Mouse (Mus musculus) intestine, embryonic 15.5 days (tissue): ENCODE measurements around the gene Btn1a1. TPM values are rescaled to one million over a fixed set of nuclear protein-coding genes. Genes with fewer than 3 reads are reported as not detected.

ENCODE experiments used
- polyA plus RNA-seq: library from polyadenylated mRNA; unstranded; fragments of >200 nt; fragmentation: Nextera tagmentation; extraction: Ambion mirVana; gene quantifications from 2 replicates; pipeline ENCODE4 v1.2.1, GENCODE M21; 2015

Btn1a1 gene
- polyA plus RNA-seq, 1 experiment from 2014 or later: 0.08 TPM

Other genes starting within 250 kb of the Btn1a1 start
- gene Vmn1r222, start 230.0 kb downstream of the Btn1a1 start, polyA plus RNA-seq: not detected in 2 replicates
- not detected in 2 replicates for gene Vmn1r223, start 218.8 kb downstream of the Btn1a1 start, polyA plus RNA-seq
- 34.5 and 40.5 TPM in 2 replicates for gene Zfp322a, start 96.7 kb downstream of the Btn1a1 start, polyA plus RNA-seq
- gene Abt1, start 42.0 kb downstream of the Btn1a1 start, polyA plus RNA-seq: 11.2 TPM in 2 replicates
- gene Btn2a2, start 23.0 kb upstream of the Btn1a1 start, polyA plus RNA-seq: 0.16 and 0.23 TPM in 2 replicates
- gene Hist1h4h, start 65.1 kb upstream of the Btn1a1 start, polyA plus RNA-seq: 4.6 and 4.8 TPM in 2 replicates
- gene Hist1h2af, start 68.0 kb upstream of the Btn1a1 start, polyA plus RNA-seq: 6.7 TPM in 1 of 2 replicates, not detected in the other
- gene Hist1h3g, start 69.5 kb upstream of the Btn1a1 start, polyA plus RNA-seq: 6.1 and 6.2 TPM in 2 replicates
- gene Hist1h2bh, start 77.5 kb upstream of the Btn1a1 start, polyA plus RNA-seq: 1.1 and 1.3 TPM in 2 replicates
- gene Hist1h3f, start 78.2 kb upstream of the Btn1a1 start, polyA plus RNA-seq: 0.45 and 0.97 TPM in 2 replicates
- gene Hist1h4f, start 85.7 kb upstream of the Btn1a1 start, polyA plus RNA-seq: 0.88 and 1.0 TPM in 2 replicates
- 0.46 and 0.64 TPM in 2 replicates for gene Hist1h1d, start 87.4 kb upstream of the Btn1a1 start, polyA plus RNA-seq
- gene Hist1h3e, start 96.5 kb upstream of the Btn1a1 start, polyA plus RNA-seq: 3.5 and 4.3 TPM in 2 replicates
- 76.9 and 89.5 TPM in 2 replicates for gene Hist1h2ae, start 105.3 kb upstream of the Btn1a1 start, polyA plus RNA-seq
- gene Hist1h2bg, start 105.5 kb upstream of the Btn1a1 start, polyA plus RNA-seq: 7.1 and 11.5 TPM in 2 replicates
- 4.2 and 4.5 TPM in 2 replicates for gene Hist1h2bf, start 108.3 kb upstream of the Btn1a1 start, polyA plus RNA-seq
- gene Hist1h2ad, start 108.5 kb upstream of the Btn1a1 start, polyA plus RNA-seq: 1.8 and 3.0 TPM in 2 replicates
- 5.2 and 6.2 TPM in 2 replicates for gene Hist1h3d, start 109.9 kb upstream of the Btn1a1 start, polyA plus RNA-seq
- 98.7 and 101 TPM in 2 replicates for gene Hist1h4d, start 115.7 kb upstream of the Btn1a1 start, polyA plus RNA-seq
- gene Hist1h2be, start 155.2 kb upstream of the Btn1a1 start, polyA plus RNA-seq: 1.6 and 2.0 TPM in 2 replicates
- 17.6 and 21.2 TPM in 2 replicates for gene Hist1h1e, start 156.7 kb upstream of the Btn1a1 start, polyA plus RNA-seq
- 1.3 and 1.5 TPM in 2 replicates for gene Hist1h2ac, start 218.0 kb upstream of the Btn1a1 start, polyA plus RNA-seq
- 79.3 and 89.9 TPM in 2 replicates for gene Hist1h2bc, start 218.3 kb upstream of the Btn1a1 start, polyA plus RNA-seq
- not detected in 2 replicates for gene Hist1h1t, start 229.9 kb upstream of the Btn1a1 start, polyA plus RNA-seq
- 4.7 and 5.7 TPM in 2 replicates for gene Hist1h4c, start 232.6 kb upstream of the Btn1a1 start, polyA plus RNA-seq
- 6.4 and 7.9 TPM in 2 replicates for gene Hfe, start 245.0 kb upstream of the Btn1a1 start, polyA plus RNA-seq